Mouse (Mus musculus) Patski (cell line): ENCODE measurements around the gene Agps. TPM values are rescaled to one million over a fixed set of nuclear protein-coding genes. Genes with fewer than 3 reads are reported as not detected.
A peak's percentile ranks its signal among the peaks of the same experiment; 100 is the strongest.

Source experiments
- ATAC-seq: fragments of 100-300 bp; one replicate; pipeline ENCODE4 v1.8.0; 2021
- CTCF ChIA-PET: fragments of 350-600 bp; sonication (Branson Sonifier 250); formaldehyde crosslinking; loops from one replicate; lab custom pipeline; 2022; ENCODE audit warnings: inconsistent platforms; lab: Charles Lee
- POLR2A ChIA-PET: fragments of 350-600 bp; sonication (Branson Sonifier 250); formaldehyde crosslinking; loops from one replicate; lab custom pipeline; 2022; ENCODE audit warnings: antibody characterized with exemption, inconsistent platforms; lab: Charles Lee
- DNase-seq: peaks from one replicate; pipeline ENCODE4 v3.0.0-alpha.2; 2011; ENCODE audit warnings: low read depth, low spot score
- H3K27me3 ChIP-seq: fragments of 371-371 bp; one replicate; pipeline ENCODE4 v1.5.1; 2021
- CTCF ChIP-seq: fragments of 100-300 bp; IDR thresholded peaks from one replicate; pipeline ENCODE4 v1.5.1; 2021
- in situ Hi-C: fragments of 300-500 bp; cut with MboI; formaldehyde crosslinking; loops from 3 replicates; pipeline ENCODE4 v1.11.1; 2018; ENCODE audit warnings: low pct_unique_long_range_greater_than_20kb, mixed read lengths
- polyA plus RNA-seq: library from polyadenylated mRNA; unstranded; gene quantifications from one replicate; pipeline ENCODE4 v1.2.3, GENCODE M21; 2021

The Agps gene
- polyA plus RNA-seq, 1 experiment from 2014 or later: 37.0 TPM

DNA sequence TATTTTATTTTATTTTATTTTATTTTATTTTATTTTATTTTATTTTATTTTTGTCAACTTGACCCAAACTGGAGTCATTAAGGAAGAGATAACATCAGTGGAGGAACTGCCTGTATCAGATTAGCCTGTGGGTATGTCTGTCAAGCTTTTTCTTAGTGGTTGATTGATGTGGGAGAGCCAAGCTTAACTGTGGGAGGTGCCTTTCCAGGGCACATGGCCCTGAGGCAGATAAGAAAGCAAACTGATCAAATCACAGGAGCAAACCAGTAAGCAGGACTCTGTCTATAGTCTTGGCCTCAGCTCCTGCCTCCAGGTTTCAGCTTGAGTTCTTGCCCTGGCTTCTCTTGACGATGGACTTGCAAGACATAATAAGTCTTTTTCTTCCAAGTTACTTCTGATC, 6.4 kb upstream of the Agps start:
- ChIA-PET POLR2A (no interaction called here), CTCF (no interaction called here)
- no peak for ATAC-seq

DNA sequence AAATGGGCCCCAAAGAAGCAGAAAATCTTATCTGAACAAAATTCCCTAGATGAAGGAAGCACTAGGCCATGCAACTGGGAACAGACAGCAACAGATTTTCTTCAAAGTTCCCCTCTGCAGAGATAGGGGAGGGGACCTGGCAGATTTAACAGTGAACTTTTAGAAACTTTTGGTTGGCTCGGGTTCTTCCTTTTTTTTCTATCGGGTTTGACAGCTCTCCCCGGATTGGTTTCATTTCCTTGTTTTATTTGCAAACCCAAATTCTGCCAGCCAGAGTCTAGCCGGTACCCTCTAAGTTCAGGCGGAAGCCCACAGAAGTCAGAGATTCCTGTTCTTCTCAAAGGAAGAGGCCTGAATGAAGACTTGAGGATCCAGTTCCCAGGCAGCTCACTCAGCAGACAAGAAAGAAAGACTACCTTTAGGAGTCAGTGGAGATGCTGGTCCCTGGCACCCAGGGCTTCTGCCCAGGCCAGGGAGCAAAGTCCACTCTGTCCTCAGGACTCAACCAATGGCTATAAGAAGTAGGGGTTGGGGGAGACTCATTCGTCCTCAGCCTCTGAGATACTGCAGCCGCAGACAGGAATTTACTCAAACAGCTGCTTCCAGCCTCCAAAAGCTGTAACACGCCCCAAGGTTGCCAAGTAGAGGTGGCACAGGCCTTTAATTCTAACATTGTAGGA, 2.9 kb upstream of the Agps start:
- TF ChIP-seq CTCF: no peak
- ChIA-PET POLR2A (no interaction called here), CTCF (interaction anchor here (1.1 kb wide), 1 partner anchor 12 kb away, joined by 3 read pairs; no protein-coding TSS in a partner anchor)
- DNase-seq (no peak), ATAC-seq (no peak)
- in situ Hi-C loops: no loop called here
- no peaks in the 10 kb centered on the region for H3K27me3 ChIP-seq

More for the DNA sequence above, 6.4 kb upstream of the Agps start:
- H3K27me3 ChIP-seq: no peaks in the 10 kb centered on the region
- TF ChIP-seq CTCF: no peak
- DNase-seq: no peak
- in situ Hi-C loops: no loop called here

DNA sequence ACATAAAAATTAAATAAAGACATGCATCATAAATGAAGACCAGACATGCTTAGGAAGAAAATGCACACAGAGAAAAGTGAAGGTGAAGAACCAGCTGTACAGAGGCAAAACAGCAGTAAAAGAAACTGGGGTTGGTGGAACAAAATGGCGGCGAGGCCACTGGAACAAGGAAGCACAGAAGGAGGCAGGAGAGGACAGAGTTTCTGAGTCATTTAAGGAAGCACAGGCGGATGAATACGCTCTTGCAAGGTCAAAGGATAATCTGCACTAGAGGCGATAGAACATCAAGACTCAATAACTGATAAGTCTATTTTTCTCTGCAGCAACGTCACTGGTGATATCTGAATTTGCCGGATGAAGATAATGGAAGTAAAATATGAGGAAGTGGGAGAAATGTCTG, 1.7 kb upstream of the Agps start:
- ChIA-PET CTCF (interaction anchor here (0.8 to 1.8 kb wide), 2 partner anchors 18 to 30 kb away, joined by 3 to 6 read pairs; no protein-coding TSS in a partner anchor), POLR2A (no interaction called here)
- in situ Hi-C loops: no loop called here
- H3K27me3 ChIP-seq: no peaks in the 10 kb centered on the region
- DNase-seq (no peak), ATAC-seq (no peak)
- no peak for TF ChIP-seq CTCF

DNA sequence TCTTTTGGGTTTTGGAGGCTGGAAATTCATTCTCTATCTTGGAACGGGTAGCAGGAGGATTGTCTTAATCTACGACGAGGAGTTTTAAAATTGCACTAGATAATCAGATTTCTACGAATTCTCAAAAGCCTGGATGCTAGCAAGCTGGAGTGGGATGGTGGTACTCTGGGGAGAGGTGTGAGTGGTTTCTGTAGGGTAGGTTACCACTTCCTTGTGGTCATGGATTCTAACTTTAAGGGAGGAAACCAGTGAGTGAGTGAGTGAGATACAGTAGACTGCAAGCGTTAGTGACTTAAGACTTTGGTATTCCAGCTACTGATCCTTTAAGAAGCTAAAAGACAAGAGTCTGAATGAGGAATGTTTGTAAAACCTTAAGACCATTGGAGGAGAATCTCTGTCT, 804 bp downstream of the Agps start:
- no peak for DNase-seq
- ATAC-seq: peak; percentile 46

DNA sequence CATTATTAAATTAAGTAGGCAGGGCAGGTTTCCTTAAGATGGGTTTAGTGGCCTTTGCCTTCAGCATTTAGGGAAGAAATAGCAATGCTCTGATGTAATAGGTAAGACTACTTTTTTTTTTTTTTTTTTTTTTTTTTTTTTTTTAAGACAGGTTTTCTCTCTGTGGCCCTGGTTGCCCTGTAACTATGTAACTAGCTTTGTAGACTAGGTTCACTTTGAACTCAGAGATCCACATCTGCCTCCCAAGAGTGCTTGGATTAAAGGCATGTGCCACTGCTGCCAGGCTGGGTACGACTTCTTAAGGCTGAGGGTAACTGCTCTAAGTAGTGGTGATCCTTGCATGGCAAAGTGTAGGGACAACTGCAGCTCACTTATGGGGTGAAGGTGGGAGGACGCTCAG, 2.5 kb downstream of the Agps start:
- in situ Hi-C loops: no loop called here
- ChIA-PET CTCF (interaction anchor here (1.0 to 2.2 kb wide), 4 partner anchors 12 to 48 kb away, joined by 3 to 7 read pairs (median 5); no protein-coding TSS in a partner anchor), POLR2A (no interaction called here)
- TF ChIP-seq CTCF: no peak
- no peaks in the 10 kb centered on the region for H3K27me3 ChIP-seq
- ATAC-seq (no peak), DNase-seq (no peak)

More for the DNA sequence above, 804 bp downstream of the Agps start:
- CTCF ChIA-PET: interaction anchor here (2.2 kb wide), 1 partner anchor 46 kb away, joined by 7 read pairs; no protein-coding TSS in a partner anchor
- POLR2A ChIA-PET: interaction anchor here (0.5 to 1.2 kb wide), 4 partner anchors 26 to 195 kb away, joined by 3 to 6 read pairs (median 4); no protein-coding TSS in a partner anchor
- H3K27me3 ChIP-seq: no peaks in the 10 kb centered on the region
- TF ChIP-seq CTCF: no peak
- in situ Hi-C loops: no loop called here

DNA sequence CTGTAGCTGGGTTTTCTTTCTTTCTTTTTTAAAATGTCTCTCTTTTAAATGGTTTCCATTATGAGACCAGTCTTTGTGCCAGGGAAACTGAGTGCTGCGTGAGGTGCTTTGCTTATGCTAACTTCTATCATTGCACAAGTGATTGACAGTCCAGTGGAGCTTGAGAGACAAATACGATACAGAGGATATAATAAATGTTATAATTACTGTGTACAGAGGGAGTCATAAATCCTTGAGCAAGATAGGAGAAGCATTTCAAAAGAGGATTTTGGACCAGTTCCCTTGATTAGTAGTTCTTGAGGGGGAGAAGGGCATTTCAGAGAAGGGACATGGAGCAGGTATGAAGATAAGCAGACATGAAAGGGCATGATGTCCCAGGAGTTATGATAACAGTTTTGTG, 10.3 kb downstream of the Agps start:
- DNase-seq (no peak), ATAC-seq (no peak)
- in situ Hi-C loops: no loop called here
- TF ChIP-seq CTCF: no peak
- ChIA-PET CTCF (interaction anchor here (1.0 to 1.7 kb wide), 3 partner anchors 9 to 56 kb away, joined by 3 to 6 read pairs (median 4); no protein-coding TSS in a partner anchor), POLR2A (no interaction called here)
- no peaks in the 10 kb centered on the region for H3K27me3 ChIP-seq

DNA sequence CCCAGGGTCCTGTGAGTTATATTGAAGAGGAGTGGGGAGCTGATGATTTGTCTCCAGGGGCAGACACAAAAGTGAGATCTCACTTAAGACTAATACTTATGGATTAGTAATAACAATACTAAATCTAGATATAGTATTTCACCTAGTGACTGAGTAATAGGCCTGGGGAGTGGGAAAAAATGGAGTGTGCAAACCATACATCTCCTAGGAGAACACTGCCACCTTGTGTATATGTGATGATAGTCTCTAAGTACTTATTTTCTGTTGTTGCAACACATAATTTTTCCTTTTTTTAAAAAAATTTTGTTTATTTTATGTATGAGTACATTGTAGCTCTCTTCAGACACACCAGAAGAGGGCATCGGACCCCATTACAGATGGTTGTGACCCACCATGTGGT, 15.7 kb downstream of the Agps start:
- DNase-seq: no peak

DNA sequence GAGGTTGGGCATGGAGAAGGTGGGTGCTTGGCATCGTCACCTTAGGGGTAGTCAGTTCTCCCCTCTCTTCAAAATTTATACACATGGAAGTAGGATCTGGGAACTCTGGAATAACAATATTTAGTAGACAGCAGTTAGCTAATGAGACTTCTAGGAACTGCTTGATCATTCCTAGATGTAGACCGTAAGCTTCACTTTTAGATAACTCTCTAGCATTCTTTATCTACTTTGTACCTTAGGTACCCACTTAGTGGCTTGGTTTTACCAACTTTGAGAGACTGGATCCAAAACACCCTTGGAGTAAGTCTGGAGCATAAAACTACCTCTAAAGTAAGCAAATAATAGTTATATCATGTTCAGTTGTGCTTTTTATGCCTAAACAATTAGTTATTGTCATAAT, 20.5 kb downstream of the Agps start:
- ChIA-PET POLR2A (no interaction called here), CTCF (interaction anchor here (2.2 kb wide), 1 partner anchor 67 kb away, joined by 7 read pairs; no protein-coding TSS in a partner anchor)
- DNase-seq (no peak), ATAC-seq (no peak)
- H3K27me3 ChIP-seq: no peaks in the 10 kb centered on the region
- in situ Hi-C loops: loop anchor here (10.0 kb wide), 1 partner anchor 248 kb away; no protein-coding TSS in a partner anchor
- no peak for TF ChIP-seq CTCF

More for the DNA sequence above, 15.7 kb downstream of the Agps start:
- in situ Hi-C loops: loop anchor here (5.0 kb wide), 1 partner anchor 60 kb away; no protein-coding TSS in a partner anchor
- no peak for ATAC-seq
- TF ChIP-seq CTCF: peak; percentile 47
- CTCF ChIA-PET: interaction anchor here (0.9 to 3.4 kb wide), 12 partner anchors 11 to 244 kb away, joined by 3 to 16 read pairs (median 4); no protein-coding TSS in a partner anchor
- H3K27me3 ChIP-seq: no peaks in the 10 kb centered on the region
- POLR2A ChIA-PET: interaction anchor here (0.5 to 0.6 kb wide), 2 partner anchors 52 to 69 kb away, joined by 3 read pairs; no protein-coding TSS in a partner anchor

DNA sequence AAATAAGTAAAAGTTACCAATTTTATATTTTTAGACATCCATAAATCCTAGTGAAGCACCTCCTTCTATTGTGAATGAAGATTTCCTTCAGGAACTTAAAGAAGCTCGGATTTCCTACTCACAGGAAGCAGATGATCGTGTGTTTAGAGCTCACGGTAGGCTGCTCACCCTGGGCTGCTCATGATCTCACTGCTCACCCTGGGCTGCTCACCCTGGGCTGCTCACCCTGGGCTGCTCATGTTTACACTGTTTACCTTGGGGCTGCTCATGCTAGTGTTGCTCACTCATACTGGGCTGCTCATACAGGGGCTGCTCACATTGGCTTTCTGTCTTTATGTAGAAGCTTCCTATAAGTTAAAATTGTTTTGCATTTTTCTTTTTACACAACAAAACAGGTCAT, 22.2 kb downstream of the Agps start:
- ATAC-seq: no peak
- no peak for TF ChIP-seq CTCF
- no peaks in the 10 kb centered on the region for H3K27me3 ChIP-seq
- in situ Hi-C loops: loop anchor here (10.0 kb wide), 1 partner anchor 249 kb away; no protein-coding TSS in a partner anchor
- no peak for DNase-seq
- ChIA-PET POLR2A (no interaction called here), CTCF (interaction anchor here (1.2 kb wide), 1 partner anchor 68 kb away, joined by 3 read pairs; no protein-coding TSS in a partner anchor)

DNA sequence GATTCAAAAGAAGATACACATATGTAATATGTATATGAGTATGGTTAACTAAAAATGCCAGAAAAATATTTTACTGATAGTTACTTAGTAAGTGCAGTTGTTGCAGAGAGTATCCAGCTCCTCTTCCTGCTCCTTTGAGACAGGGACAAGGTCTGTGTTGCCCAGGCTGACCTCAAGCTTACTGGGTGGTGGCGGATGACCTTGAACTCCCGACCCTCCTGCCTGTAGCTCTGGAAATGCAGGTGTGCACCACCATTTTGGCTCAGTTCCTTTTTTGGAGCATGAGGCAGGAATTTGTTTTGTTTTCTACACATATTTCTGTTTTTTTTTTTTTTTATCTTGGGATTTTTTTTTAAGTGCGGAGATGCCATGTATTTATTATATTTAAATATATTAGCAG, 29.1 kb downstream of the Agps start:
- no peak for ATAC-seq
- CTCF ChIA-PET: interaction anchor here (1.8 kb wide), 1 partner anchor 19 kb away, joined by 6 read pairs; no protein-coding TSS in a partner anchor

DNA sequence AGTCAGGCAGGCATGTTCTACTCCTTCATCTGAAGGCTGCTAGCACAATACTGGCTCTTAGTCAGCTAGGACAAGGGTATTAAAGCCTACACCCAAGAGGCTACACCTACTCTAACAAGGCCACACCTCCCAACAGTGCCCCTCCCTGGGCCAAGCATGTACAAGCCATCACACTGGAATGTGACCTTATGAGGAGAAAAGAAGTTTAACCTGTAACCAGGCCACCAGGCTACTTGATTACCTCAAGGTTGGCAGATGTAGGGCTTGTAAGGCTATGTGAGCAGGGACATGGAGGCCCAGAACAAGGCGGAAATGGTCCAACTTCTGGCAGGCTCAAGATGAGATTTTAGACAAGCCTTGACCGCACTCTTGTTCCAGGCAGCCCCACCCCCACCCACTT, 37.6 kb downstream of the Agps start:
- ATAC-seq: peak; percentile 39
- POLR2A ChIA-PET: no interaction called here
- CTCF ChIA-PET: no interaction called here
- in situ Hi-C loops: no loop called here
- no peak for DNase-seq
- TF ChIP-seq CTCF: no peak
- H3K27me3 ChIP-seq: no peaks in the 10 kb centered on the region

More for the DNA sequence above, 29.1 kb downstream of the Agps start:
- TF ChIP-seq CTCF: no peak
- POLR2A ChIA-PET: no interaction called here
- H3K27me3 ChIP-seq: no peaks in the 10 kb centered on the region
- in situ Hi-C loops: no loop called here
- no peak for DNase-seq
